Mouse (Mus musculus) cerebellum, postnatal 14 days (tissue): Measurements from ENCODE around the gene Zfp319.

Experiments
- DNase-seq, 2 experiments: peaks; one replicate each; pipeline ENCODE4 v3.0.0; 2021; ENCODE audit warnings: mixed read lengths in 2 of 2

The Zfp319 gene

GRCm38 (mm10) chr8:95305526-95305925 is 26.2 kb downstream of the Zfp319 start:
- DNase-seq = no peak

- DNase-seq = peak; percentile 26 to 69
Measured at GRCm38 (mm10) chr8:95302410-95302809, 29.3 kb downstream of the Zfp319 start.

GRCm38 (mm10) chr8:95293891-95294290 is 37.9 kb downstream of the Zfp319 start:
- peak; percentile 18 to 28 for DNase-seq

DNA sequence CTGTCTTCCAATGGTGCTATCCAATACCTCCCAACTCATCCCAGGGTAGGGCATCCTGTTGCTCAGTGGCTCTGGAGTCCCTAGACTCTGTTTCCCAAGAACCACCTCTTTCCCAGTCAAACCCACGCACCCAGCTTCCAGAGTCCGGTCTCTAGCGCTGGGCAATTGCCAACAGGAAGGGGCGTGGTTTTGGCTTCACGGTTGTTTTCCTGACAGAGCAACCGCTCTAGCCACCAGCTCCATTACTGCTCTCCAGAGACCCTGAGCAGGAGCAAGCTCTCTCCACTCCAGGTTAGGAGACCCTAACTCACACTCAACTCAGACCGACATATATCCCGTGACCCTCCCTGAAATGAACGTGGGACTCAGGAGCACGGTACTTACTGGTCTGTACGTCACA is 38.6 kb downstream of the Zfp319 start:
- peak; percentile 54 to 82 for DNase-seq

GRCm38 (mm10) chr8:95289066-95289650 is 42.6 kb downstream of the Zfp319 start:
- peak in 1 of 2 experiments; percentile 30 for DNase-seq

- peak; percentile 38 to 41 for DNase-seq
Measured at GRCm38 (mm10) chr8:95281493-95281892, 50.3 kb downstream of the Zfp319 start.
